Mouse (Mus musculus): ENCODE measurements around the gene Orai3.
A peak's percentile ranks its signal among the peaks of the same experiment; 100 is the strongest.

Gene Orai3

DNA sequence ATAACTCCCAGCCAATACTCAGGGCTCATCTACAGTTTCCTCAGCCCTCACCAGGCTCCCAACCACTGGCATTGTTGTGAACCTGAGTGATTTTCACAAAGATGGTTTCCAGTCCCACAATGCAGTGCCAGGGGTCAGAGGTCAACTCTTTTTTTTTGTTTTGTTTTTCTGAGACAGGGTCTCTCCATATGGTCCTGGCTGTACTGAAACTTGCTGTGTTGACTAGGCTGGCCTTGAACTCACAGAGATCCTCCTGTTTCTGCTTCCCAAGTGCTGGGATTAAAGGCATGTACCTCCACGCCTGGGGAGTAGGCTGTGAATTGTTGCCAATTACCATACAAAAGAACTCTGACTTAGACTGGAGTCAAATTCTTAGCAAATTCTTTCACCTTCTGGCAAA is 40.2 kb downstream of the Orai3 start:
- TF ChIP-seq CTCF (conservative IDR thresholded peaks at IDR 0.05; ENCODE audit: low read length) (no peak), NANOG (IDR thresholded peaks at IDR 0.05; ENCODE audit: borderline replicate concordance, low read length) (no peak), POU5F1 (IDR thresholded peaks at IDR 0.05; ENCODE audit: borderline replicate concordance, low read length) (no peak)
- H3K4me1 ChIP-seq (replicated peaks; ENCODE audit: low read depth, low read length) = peaks cover 47% of the 10 kb centered on the region
- H3K4me3 ChIP-seq (replicated peaks; ENCODE audit: low read length) = no peak overlapping the region
- peaks cover 16% of the 10 kb centered on the region for H3K27me3 ChIP-seq (ENCODE audit: insufficient read depth, low read length)
- H3K9me3 ChIP-seq (ENCODE audit: low read length) = no peaks in the 10 kb centered on the region
- no peaks in the 10 kb centered on the region for H3K36me3 ChIP-seq (ENCODE audit: insufficient read depth, low read length)

DNA sequence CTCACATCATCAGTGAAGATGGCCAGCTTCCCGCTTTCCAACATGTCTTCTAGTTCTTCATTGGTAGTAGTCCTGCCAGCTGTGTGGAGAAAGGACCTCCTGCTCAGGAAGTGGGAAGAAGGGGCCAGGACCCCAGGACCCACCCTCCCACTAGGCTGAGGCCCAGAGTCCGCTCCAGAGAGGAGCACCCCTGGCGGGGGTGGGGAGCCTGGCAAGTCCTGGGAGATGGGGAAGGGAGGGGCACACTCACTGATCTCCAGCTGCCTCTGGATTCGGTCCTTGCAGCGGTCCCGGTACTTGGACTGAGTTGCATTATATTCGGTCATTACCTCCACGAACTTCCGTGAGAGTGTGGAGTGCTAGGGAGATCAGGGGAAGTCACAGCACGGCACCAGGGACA is 41.0 kb downstream of the Orai3 start:
- TF ChIP-seq CTCF (conservative IDR thresholded peaks at IDR 0.05; ENCODE audit: low read length) (no peak), NANOG (IDR thresholded peaks at IDR 0.05; ENCODE audit: borderline replicate concordance, low read length) (no peak), POU5F1 (IDR thresholded peaks at IDR 0.05; ENCODE audit: borderline replicate concordance, low read length) (no peak)
- peaks cover 24% of the 10 kb centered on the region for H3K27me3 ChIP-seq (ENCODE audit: insufficient read depth, low read length)
- peak overlapping the region; percentile 65 for H3K4me3 ChIP-seq (replicated peaks; ENCODE audit: low read length)
- H3K9me3 ChIP-seq (ENCODE audit: low read length) = no peaks in the 10 kb centered on the region
- H3K36me3 ChIP-seq (ENCODE audit: insufficient read depth, low read length) = no peaks in the 10 kb centered on the region
- H3K4me1 ChIP-seq (replicated peaks; ENCODE audit: low read depth, low read length) = peaks cover 55% of the 10 kb centered on the region

DNA sequence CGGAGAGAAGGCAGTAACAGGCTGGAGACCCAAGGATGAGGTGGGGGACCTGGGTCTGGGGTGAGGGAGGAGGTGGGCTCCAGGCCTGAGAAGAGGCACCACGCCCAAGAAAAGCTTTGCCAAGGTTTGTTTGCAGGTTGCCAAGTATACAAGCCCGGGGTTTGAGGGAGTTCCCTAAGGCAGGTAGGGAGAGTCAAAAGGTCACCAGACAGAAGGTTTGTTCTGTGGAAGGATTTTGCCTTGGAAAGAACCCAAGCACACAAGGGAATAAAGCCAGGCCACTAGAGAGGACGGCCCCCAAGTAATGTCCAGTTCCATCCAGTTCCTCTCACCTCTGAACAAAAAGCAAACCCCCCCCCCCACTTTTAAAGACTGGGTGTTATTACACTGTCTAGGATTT is 41.6 kb downstream of the Orai3 start:
- Histone ChIP-seq H3K4me1 (replicated peaks; ENCODE audit: low read depth, low read length) (peaks cover 61% of the 10 kb centered on the region), H3K27me3 (ENCODE audit: insufficient read depth, low read length) (peaks cover 28% of the 10 kb centered on the region), H3K36me3 (ENCODE audit: insufficient read depth, low read length) (no peaks in the 10 kb centered on the region), H3K4me3 (replicated peaks; ENCODE audit: low read length) (peak overlapping the region; percentile 65), H3K9me3 (ENCODE audit: low read length) (no peaks in the 10 kb centered on the region)
- TF ChIP-seq NANOG (IDR thresholded peaks at IDR 0.05; ENCODE audit: borderline replicate concordance, low read length) (no peak), CTCF (conservative IDR thresholded peaks at IDR 0.05; ENCODE audit: low read length) (no peak), POU5F1 (IDR thresholded peaks at IDR 0.05; ENCODE audit: borderline replicate concordance, low read length) (no peak)

DNA sequence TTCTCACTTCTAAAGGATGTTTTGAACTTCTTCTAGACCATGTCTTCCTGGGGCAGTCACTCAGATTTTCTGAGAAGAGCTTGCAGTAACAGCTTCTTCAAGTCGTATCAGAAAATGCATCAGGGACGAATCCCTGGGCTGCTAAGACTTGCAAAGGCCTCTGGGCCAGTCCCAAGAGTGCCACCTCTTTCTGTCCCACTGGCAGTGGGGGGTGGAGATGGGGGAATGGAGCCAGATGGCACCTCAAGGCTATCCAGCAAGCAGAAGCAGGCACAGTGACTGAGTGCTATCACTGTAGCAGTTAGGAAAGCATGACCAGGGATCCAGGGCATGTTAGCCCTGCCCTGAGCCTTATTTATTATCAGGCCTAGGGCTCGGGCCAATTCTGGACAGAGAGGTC is 42.7 kb downstream of the Orai3 start:
- H3K9me3 ChIP-seq (ENCODE audit: low read length) = no peaks in the 10 kb centered on the region
- peaks cover 70% of the 10 kb centered on the region for H3K4me1 ChIP-seq (replicated peaks; ENCODE audit: low read depth, low read length)
- peaks cover 30% of the 10 kb centered on the region for H3K27me3 ChIP-seq (ENCODE audit: insufficient read depth, low read length)
- no peak for TF ChIP-seq POU5F1 (IDR thresholded peaks at IDR 0.05; ENCODE audit: borderline replicate concordance, low read length)
- no peak for TF ChIP-seq CTCF (conservative IDR thresholded peaks at IDR 0.05; ENCODE audit: low read length)
- TF ChIP-seq NANOG (IDR thresholded peaks at IDR 0.05; ENCODE audit: borderline replicate concordance, low read length) = no peak
- no peaks in the 10 kb centered on the region for H3K36me3 ChIP-seq (ENCODE audit: insufficient read depth, low read length)
- no peak overlapping the region for H3K4me3 ChIP-seq (replicated peaks; ENCODE audit: low read length)

DNA sequence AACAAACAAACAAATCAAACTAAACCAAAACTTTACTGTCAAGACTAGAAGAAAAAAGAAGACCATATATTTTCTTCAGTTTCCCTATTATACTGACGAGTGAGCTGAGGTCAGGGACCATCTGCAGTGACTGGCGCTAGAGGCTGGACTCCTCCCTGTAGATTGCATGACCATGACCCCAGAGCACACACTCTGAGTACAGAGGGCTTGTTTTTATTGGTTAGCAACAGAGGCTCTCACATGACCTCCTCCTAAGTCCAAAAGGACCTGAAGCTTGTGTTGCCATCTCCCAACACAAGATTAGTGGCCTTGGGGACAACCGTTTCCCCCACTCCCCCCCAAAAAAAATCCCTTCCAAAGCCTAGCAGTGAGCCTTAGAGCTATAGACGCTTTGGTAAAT is 44.2 kb downstream of the Orai3 start:
- Histone ChIP-seq H3K4me3 (replicated peaks; ENCODE audit: low read length) (0 out of 2 replicates have a peak overlapping the region, but pooled peaks have one; percentile 54), H3K27me3 (ENCODE audit: insufficient read depth, low read length) (peaks cover 35% of the 10 kb centered on the region), H3K36me3 (ENCODE audit: insufficient read depth, low read length) (no peaks in the 10 kb centered on the region), H3K4me1 (replicated peaks; ENCODE audit: low read depth, low read length) (peaks cover 69% of the 10 kb centered on the region), H3K9me3 (ENCODE audit: low read length) (no peaks in the 10 kb centered on the region)
- no peak for TF ChIP-seq CTCF (conservative IDR thresholded peaks at IDR 0.05; ENCODE audit: low read length)

DNA sequence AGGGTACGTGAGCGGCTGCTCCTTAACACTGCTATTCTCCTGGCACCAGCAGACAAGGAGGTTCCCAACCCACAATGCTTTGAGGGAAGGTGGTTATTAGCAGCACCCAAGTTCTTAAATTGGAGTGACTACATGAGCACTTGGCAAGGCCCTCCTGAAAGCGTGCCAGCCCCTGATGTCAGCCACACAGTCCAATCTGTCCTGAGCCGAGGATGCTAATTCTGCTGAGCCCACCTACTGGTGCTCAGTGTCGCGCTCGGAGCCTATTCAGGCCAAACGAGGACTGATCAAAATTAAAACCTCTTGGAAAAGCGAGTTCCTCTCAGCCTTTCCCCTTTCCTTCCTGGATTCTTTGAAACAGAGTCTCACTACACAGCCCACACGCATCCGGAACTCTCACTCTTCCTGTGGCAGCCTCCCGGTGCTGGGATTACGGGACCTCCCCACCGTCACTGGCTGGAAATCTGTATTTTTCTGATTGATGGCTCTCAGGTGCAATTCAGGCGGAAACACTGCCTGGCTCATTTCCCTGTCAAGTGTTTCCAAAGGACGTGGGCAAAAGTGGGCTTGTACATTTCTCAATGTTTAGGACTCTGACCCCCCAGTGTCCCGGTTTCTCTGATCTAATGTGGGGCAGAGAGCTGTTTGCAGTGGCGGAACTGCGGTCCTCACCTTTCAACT is 44.8 kb downstream of the Orai3 start:
- TF ChIP-seq POU5F1 (IDR thresholded peaks at IDR 0.05; ENCODE audit: borderline replicate concordance, low read length) = no peak
- no peak for TF ChIP-seq CTCF (conservative IDR thresholded peaks at IDR 0.05; ENCODE audit: low read length)
- no peak for TF ChIP-seq NANOG (IDR thresholded peaks at IDR 0.05; ENCODE audit: borderline replicate concordance, low read length)
- Histone ChIP-seq H3K36me3 (ENCODE audit: insufficient read depth, low read length) (no peaks in the 10 kb centered on the region), H3K4me3 (replicated peaks; ENCODE audit: low read length) (peak overlapping the region; percentile 54), H3K4me1 (replicated peaks; ENCODE audit: low read depth, low read length) (peaks cover 64% of the 10 kb centered on the region), H3K27me3 (ENCODE audit: insufficient read depth, low read length) (peaks cover 35% of the 10 kb centered on the region), H3K9me3 (ENCODE audit: low read length) (no peaks in the 10 kb centered on the region)

DNA sequence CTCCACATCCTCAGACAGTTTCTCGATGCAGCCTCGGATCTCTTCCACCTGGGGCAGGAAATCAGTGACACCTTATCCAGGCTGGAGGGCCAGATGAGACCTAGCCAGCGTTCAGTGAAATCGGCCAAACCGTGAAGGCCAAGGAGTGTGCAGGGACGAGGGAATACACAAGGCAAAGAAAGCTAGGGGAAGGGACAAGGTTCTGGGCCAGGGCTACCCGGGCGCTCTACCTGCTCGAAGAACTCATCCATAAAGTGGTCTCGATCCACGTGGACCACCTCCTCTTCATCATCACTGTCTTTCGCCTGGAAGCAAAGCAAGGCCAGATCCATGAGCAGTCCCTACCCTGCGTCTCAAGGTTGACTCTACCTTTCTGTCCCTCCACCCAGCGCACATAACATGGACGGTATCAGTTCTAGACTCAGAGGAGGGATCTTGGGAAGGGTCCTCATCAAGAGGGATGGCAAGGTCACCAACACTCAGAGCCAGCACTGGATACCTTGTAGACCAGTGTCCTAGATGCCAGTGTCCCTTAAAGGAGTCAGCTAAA is 45.6 kb downstream of the Orai3 start:
- Histone ChIP-seq H3K9me3 (ENCODE audit: low read length) (no peaks in the 10 kb centered on the region), H3K27me3 (ENCODE audit: insufficient read depth, low read length) (peaks cover 35% of the 10 kb centered on the region), H3K36me3 (ENCODE audit: insufficient read depth, low read length) (no peaks in the 10 kb centered on the region), H3K4me1 (replicated peaks; ENCODE audit: low read depth, low read length) (peaks cover 55% of the 10 kb centered on the region), H3K4me3 (replicated peaks; ENCODE audit: low read length) (peak overlapping the region; percentile 54)
- TF ChIP-seq NANOG (IDR thresholded peaks at IDR 0.05; ENCODE audit: borderline replicate concordance, low read length) (no peak), POU5F1 (IDR thresholded peaks at IDR 0.05; ENCODE audit: borderline replicate concordance, low read length) (no peak), CTCF (conservative IDR thresholded peaks at IDR 0.05; ENCODE audit: low read length) (no peak)

DNA sequence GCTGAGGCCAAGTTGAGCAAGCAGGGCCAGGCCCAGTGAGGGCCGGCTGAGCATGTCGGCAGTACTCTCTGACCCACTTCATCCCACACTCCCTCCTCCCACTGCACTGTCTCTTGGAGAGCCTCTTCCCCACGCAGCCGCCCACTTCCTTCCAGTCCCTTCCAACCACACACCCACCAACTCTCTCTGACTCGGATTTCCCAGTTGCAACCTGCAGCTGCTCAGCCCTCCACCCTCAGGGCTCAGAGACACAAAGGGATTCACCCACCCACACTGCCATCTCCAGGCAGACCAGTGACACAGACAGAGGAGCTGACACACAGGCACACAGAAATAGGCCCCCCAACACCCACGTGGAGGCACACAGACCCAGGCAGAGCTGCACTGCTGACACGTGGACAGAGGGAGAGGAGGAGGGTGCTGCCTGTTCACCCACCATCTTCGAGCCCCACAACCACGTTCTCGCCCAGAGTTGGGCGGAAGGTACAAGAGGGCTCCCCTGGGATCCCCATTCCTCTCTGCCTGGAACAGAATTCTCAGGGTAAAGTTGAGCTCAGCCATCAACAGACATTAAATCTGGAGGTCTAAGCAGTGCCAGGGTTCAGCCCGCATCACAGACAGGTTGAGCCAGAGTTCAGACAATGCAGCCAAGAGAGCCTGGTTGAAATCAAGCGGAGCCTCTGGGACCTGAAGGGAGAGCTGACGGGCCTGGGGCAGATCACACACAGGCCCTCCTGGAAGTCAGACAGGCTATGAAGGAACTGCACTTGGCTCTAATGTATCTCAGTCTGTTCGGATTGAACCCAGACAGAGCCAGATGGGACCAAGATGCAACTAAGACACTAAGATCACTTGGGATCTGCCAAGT is 46.6 kb downstream of the Orai3 start:
- Histone ChIP-seq H3K27me3 (ENCODE audit: insufficient read depth, low read length) (peaks cover 32% of the 10 kb centered on the region), H3K9me3 (ENCODE audit: low read length) (no peaks in the 10 kb centered on the region), H3K4me1 (replicated peaks; ENCODE audit: low read depth, low read length) (peaks cover 46% of the 10 kb centered on the region), H3K36me3 (ENCODE audit: insufficient read depth, low read length) (no peaks in the 10 kb centered on the region), H3K4me3 (replicated peaks; ENCODE audit: low read length) (peak overlapping the region; percentile 50)
- TF ChIP-seq CTCF (conservative IDR thresholded peaks at IDR 0.05; ENCODE audit: low read length) = no peak
- no peak for TF ChIP-seq NANOG (IDR thresholded peaks at IDR 0.05; ENCODE audit: borderline replicate concordance, low read length)
- TF ChIP-seq POU5F1 (IDR thresholded peaks at IDR 0.05; ENCODE audit: borderline replicate concordance, low read length) = no peak
